Mouse (Mus musculus) T-cell, adult 2 months (primary cell): ENCODE results near the gene Ptpn13.

Source experiments
- DNase-seq: peaks from one replicate; pipeline ENCODE4 v3.0.0; 2022; ENCODE audit warnings: low spot score

Gene Ptpn13

GRCm38 (mm10) chr5:103595394-103596226, 170.6 kb downstream of the Ptpn13 start:
- no peak for DNase-seq

DNA sequence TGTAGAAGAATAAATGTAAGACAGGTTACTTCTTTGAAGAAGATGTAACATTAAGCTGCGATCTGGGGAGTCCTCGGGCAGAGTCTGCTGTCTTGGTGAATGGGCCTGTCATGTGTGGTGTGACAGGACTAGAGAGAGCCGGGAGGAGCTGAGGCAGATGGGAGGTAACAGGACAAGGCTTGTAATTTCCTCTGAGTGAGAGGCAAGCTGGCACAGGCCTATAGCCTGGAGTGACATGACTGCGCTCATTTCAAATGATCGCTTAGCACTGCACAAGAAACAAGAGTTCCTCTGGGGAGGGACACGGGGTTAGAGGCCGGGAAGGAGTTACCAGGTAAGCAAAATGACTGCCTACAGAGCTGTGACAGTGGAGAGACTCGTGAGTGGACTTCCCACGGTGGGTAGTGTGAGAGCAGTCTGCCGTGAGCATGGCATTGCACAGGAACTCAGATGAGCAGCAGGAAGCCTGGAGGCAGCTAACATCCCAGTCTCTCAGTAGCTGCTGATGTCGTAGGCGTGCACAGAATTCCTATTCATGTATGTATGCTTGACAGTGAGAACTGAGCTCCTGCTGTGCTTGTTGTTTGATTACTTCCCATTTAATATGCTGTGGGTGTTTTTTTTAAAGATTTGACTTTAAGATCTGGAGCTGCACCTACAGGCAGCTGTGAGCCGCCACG, 171.6 kb downstream of the Ptpn13 start:
- no peak for DNase-seq

DNA sequence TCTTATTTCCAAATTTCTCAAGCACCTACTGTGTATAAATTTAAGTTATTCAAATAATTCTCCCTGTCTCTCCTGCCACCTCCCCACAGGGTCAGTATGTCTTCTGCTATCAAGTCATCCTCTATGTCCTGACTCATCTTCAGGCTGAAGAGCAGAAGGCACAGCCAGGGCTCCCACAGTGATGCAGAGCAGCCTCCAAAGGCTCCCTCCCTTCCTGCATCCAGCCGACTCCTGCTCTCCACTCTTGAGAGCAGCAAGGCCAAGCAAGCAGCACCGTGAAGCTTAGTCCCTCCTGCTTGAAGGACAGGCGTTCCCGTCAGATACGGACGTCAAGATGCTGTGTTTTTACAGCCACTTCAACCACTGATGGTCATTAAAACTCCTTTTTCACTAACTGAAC, 172.6 kb downstream of the Ptpn13 start:
- no peak for DNase-seq

DNA sequence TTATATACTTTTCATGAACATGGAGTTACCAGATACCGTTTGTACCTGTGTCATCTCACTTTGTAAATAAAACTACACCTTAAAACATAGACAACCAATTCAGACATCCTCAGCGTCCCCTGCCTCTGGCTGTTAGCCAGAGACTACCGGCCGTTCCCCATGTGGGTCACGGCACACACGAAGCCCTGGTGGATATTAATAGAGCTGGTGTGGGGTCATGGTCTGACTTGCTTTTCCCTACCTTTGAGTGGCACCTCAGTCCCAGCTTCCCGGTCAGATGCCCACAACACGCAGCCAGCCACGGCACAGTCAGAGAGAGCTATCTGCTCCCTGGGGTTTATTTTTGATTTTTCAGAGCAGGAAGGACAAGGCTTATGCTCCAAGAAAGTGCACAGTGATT, 173.3 kb downstream of the Ptpn13 start:
- no peak for DNase-seq

GRCm38 (mm10) chr5:103598881-103599280, 173.9 kb downstream of the Ptpn13 start:
- no peak for DNase-seq

DNA sequence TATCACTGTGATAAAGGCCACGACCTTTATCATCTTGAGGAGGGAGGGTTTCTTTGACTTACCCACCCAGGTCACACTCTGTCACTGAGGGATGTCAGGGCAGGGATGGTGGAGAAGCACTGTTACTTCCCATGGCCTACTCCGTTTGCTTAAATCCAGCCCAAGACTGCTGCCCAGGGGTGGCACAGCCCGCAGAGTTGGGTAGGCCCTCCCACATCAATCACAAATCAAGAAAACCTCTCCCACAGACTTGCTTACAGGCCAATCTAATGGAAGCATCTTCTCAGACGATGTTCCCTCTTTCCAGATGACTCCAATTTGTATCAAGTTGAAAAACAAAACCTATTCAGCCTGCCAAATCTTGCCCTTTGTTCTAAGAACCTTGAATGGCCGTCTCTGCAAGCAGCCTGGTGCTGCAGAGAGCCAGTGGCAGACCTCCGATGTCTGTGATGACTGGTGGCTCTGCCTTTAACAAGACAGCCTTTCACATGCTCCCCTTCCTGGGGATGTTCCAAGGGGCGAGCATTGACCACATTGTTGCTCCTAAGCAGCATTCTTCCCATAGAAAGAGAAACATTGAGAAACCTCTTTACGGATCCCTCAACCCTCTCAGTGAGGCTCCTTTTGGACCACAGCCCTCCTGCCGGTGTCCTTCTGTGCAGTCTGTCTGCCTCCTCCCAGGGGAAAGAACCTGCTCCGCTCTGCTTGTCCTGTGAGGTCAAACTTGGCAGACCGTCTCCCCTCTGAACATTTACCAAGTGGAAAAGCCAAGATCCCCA, 178.3 kb downstream of the Ptpn13 start:
- no peak for DNase-seq

- no peak for DNase-seq
Observed at GRCm38 (mm10) chr5:103605707-103606106, 180.7 kb downstream of the Ptpn13 start.

GRCm38 (mm10) chr5:103610148-103610547, 185.2 kb downstream of the Ptpn13 start:
- no peak for DNase-seq

DNA sequence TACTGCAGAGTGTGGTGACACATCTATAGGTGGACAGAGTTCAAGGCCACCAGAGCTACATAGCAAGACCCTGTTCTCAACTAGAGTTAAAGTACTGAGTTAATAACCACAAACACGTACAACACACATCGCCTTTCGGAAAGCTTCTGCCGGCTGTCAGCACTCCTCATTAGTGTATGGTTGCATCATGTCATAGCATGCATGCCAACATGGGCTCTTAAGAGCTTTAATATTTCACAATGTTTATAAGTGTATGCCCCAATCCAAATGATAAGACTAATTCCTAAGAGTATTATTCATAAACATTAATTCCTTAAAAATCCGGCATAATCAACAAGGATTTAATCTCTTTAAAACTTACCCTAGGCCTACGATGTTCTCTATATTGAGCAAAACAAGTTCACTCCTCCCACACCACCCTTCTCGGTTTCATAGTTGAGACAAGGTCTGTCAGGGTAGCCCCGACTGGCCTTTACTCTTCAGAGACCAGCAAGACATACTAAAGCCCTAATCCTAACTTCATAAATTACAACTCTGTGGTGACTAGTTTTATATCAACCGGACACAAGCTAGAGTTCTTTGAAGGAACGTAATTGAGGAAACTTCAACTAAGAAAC, 186.0 kb downstream of the Ptpn13 start:
- no peak for DNase-seq

DNA sequence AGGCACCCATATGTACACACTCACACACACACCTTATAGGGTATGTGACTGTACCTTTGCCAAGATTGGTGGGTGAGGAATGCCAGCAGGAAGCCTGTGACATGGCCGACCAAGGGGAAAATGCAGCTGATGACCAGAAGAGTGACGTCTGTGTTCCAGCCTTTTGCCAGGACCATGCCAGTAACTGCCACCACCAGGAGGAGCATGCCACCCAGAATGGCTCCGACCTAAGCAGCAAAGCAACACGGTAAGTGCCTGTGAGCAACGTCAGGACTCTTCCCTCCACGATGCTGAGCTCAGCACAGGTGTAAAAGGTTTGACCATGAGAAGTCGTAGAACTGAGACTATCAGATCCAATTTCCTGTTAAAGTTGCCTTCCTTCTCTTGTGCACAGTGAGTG, 187.3 kb downstream of the Ptpn13 start:
- DNase-seq, result no peak

- no peak for DNase-seq
Observed at GRCm38 (mm10) chr5:103614356-103614755, 189.4 kb downstream of the Ptpn13 start.

DNA sequence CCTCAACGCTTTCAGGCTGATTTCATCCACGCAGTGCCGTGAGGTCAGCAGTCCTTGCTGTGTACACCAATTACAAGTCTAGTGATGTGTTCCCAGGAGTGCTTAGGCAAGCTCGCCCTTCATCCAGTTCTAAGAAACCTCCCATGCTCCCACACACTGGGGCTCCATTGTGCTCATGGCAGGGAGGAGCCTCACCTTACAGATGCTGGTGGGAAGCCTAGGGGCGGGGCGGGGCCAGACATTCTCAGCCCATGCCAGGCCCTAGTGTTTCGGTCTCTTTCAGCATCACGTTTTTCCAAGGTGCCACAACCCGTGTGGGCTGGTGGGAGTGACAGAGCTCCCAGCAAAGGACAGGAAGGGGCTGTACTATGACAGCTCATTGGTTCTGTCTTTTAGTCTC, 192.2 kb downstream of the Ptpn13 start:
- DNase-seq, result no peak

GRCm38 (mm10) chr5:103620301-103620973, 195.4 kb downstream of the Ptpn13 start:
- no peak for DNase-seq

- no peak for DNase-seq
Observed at GRCm38 (mm10) chr5:103622321-103622720, 197.3 kb downstream of the Ptpn13 start.

DNA sequence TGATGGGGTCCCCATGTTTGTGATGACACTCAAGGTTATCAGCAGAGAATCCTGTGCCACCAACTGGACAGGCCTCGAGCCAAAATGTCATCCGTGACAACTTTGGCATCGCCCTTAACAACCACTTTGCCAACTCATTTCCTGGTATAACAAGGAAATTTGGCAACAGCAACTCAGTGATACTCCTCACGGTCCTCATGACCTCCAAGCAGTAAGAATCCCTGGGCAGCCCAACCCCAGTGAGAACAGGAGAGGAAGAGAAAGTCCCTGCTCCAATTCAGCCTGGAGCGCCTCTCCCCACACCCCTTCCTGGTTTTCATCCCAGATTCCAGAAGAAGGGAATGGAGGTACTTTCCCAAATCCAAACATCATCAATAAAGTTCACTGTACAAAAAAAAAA, 199.8 kb downstream of the Ptpn13 start:
- no peak for DNase-seq

DNA sequence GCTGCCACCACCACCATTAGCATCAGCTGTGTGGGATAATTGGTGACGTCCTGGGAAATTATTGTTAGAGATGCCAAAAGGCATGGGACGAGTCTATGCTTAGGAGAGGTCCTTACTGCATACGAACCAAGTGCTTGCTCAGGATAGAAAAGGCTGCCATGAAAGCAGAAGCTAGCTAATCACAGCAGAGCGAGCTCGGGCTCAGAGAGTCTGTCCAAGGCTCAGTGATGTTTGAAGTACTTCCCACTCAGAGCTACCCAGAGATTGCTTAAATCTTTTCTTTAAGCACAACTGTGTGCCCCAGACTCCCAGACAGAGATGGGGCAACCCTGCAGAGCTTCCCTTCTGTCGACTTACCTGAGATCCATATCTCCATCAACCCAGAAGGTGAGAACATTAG, 203.5 kb downstream of the Ptpn13 start:
- DNase-seq, result no peak

DNA sequence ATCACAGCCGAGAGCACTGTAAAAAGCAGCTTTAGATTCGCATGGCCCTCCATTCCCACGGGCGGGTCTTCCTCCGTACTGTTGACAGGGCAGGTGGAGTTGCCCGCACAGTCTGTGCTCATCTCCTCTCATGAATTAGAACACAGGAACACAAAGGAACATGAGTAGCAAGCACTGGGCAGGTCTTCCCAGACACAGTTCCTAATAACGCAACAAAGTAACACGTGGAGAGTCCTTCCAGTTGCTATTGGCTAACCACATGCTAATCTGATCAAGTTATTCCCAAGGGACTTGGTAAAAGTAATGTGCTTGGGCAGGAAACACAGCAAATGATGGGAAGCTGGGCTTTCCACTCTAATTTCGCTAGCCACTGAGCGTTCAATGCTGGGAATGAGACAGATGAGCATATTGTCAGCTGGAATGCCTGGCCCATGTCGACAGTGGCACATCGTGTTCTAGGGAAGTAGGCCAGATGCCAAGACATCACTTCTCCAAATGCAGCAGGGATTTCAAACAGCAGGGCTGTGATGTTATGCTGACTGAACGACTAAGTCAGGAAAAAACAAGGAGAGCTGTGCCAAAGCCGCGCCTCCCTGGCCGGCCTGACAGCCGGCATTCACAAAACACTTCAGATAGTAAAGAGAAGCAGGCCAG, 204.2 kb downstream of the Ptpn13 start, which contains the start of gene Slc10a6:
Slc10a6 (minus strand) TSS at position 293 of the 654 bp plus-strand sequence.
- no peak for DNase-seq

DNA sequence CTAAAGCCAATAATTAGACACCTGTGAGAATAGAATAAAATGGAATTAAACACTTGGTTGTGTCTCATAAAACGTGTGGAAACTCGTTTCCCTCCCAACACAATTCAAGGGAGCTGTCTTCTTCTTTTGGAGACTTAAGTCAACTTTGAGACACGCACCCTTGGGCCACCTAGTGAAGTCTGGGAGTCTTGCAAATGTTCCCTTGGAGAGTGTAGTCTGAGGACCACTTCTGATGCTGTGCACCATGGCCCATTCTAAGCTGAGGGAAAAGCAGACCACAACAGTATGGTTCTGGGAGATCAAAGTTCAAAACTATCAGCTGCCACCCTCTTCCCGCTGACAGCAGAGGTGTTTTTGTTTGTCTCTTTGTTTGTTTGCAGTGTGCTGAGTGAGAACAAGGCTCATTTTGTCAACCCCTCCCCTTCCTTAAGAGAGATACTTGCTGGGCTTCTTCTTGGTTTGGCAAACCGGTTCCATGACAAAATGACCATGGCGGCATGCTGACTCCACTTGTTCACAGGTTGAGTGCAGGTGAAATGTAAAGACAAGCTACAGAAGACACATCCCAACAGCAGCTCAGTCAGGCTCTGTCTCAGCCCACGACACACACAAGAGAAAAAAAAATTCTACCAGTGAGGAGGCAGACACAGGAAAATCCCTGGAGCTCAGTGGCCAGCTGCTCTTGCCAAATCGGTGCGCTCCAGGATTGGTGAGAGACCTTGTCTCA, 205.0 kb downstream of the Ptpn13 start:
- DNase-seq, result no peak

DNA sequence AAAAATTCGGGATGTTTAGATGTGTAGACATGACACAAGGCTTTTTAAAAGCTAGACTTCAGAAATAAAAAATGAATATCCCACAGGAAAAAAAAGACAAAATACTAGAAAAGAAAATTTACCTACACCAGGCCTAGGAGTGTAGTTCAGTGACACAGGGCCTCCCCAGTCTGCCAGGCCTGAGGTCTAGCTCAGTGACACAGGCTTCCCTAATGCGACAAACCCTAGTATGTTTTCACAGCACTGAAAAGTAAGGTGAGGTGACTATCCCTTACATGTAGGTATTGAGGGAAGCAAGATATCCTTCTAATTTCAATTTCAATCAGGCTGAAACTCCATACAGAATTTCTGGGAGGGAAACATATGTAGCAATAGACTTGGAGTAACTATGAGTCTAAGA, 212.2 kb downstream of the Ptpn13 start:
- DNase-seq, result no peak

DNA sequence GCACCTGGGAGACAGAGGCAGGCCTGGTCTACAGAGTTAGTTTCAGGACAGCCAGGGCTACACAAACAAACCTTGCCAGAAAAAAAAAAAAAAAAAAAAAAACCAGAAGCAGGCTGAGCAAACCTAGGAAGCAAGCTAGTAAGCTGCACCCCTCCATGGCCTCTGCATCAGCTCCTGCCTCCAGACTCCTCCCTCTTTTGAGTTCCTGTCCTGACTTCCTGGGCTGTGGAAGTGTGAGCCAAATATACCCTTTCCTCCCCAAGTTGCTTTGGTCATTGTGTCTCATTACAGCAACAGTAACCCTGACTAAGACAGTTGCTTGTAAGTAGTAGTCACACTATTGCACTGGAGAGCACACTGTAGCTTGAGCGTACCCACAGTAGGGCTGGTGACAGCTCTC, 219.2 kb downstream of the Ptpn13 start:
- DNase-seq, result no peak
